Mouse (Mus musculus) kidney, postnatal 14 days (tissue): ENCODE measurements around the gene Them4.
A peak's percentile ranks its signal among the peaks of the same experiment; 100 is the strongest.
"Not testable (repeated sequence)": the region's sequence is repeated elsewhere in the genome, so short reads cannot be mapped to it uniquely, and the experiment has no call there.

Source experiments
- DNase-seq: peaks from one replicate; pipeline ENCODE4 v3.0.0; 2022; ENCODE audit warnings: mixed read lengths

The Them4 gene

GRCm38 (mm10) chr3:94309633-94310363 is at the start of gene Them4:
Gene Them4, plus strand, starts transcription at chr3:94310089.
- peak; percentile 98 for DNase-seq

- DNase-seq, result peak; percentile 8
Observed at GRCm38 (mm10) chr3:94260598-94260997, 49.3 kb upstream of the Them4 start.

GRCm38 (mm10) chr3:94263736-94264135 is 46.2 kb upstream of the Them4 start, which contains the start of gene Gm4778:
Gene Gm4778, plus strand, starts transcription at chr3:94264036.
- not testable (repeated sequence) for DNase-seq

GRCm38 (mm10) chr3:94275991-94276390 is 33.9 kb upstream of the Them4 start:
- DNase-seq, result no peak

GRCm38 (mm10) chr3:94305457-94305856 is 4.4 kb upstream of the Them4 start:
- DNase-seq, result no peak

- DNase-seq, result no peak
Observed at GRCm38 (mm10) chr3:94306975-94307374, 2.9 kb upstream of the Them4 start.

- DNase-seq, result peak; percentile 7
Observed at GRCm38 (mm10) chr3:94310491-94310890, 602 bp downstream of the Them4 start.

GRCm38 (mm10) chr3:94310911-94311310 is 1.0 kb downstream of the Them4 start:
- no peak for DNase-seq

- peak; percentile 23 for DNase-seq
Observed at GRCm38 (mm10) chr3:94311376-94311775, 1.5 kb downstream of the Them4 start.

GRCm38 (mm10) chr3:94328681-94329080 is 18.8 kb downstream of the Them4 start:
- DNase-seq, result no peak

GRCm38 (mm10) chr3:94334442-94334841 is 24.6 kb downstream of the Them4 start:
- no peak for DNase-seq

- no peak for DNase-seq
Observed at GRCm38 (mm10) chr3:94338522-94338921, 28.6 kb downstream of the Them4 start.

GRCm38 (mm10) chr3:94341959-94342422 is 32.1 kb downstream of the Them4 start, which contains the start of gene Them5:
Gene Them5, plus strand, starts transcription at chr3:94342099.
- peak; percentile 47 for DNase-seq

- no peak for DNase-seq
Observed at GRCm38 (mm10) chr3:94342552-94342951, 32.7 kb downstream of the Them4 start.

GRCm38 (mm10) chr3:94344182-94344581 is 34.3 kb downstream of the Them4 start:
- no peak for DNase-seq

- DNase-seq, result no peak
Observed at GRCm38 (mm10) chr3:94344897-94345296, 35.0 kb downstream of the Them4 start.

- no peak for DNase-seq
Observed at GRCm38 (mm10) chr3:94348146-94348545, 38.3 kb downstream of the Them4 start.

GRCm38 (mm10) chr3:94360812-94361211 is 50.9 kb downstream of the Them4 start:
- no peak for DNase-seq

- DNase-seq, result no peak
Observed at GRCm38 (mm10) chr3:94362138-94362537, 52.2 kb downstream of the Them4 start, which contains the start of gene C2cd4d. Gene C2cd4d, plus strand, starts transcription at chr3:94362438.

GRCm38 (mm10) chr3:94363291-94364153 is 53.6 kb downstream of the Them4 start:
- DNase-seq, result peak; percentile 64

- no peak for DNase-seq
Observed at GRCm38 (mm10) chr3:94364154-94364526, 54.3 kb downstream of the Them4 start.

GRCm38 (mm10) chr3:94366761-94367160 is 56.9 kb downstream of the Them4 start:
- DNase-seq, result peak; percentile 81

GRCm38 (mm10) chr3:94367511-94367910 is 57.6 kb downstream of the Them4 start:
- DNase-seq, result no peak

- DNase-seq, result no peak
Observed at GRCm38 (mm10) chr3:94368631-94369030, 58.7 kb downstream of the Them4 start.
